Mouse (Mus musculus) erythroblast, embryonic 14.5 days (primary cell): ENCODE results near the gene P3h1.

Experiments used
- GATA1 ChIP-seq: IDR thresholded peaks from 2 replicates; pipeline ENCODE4 v1.6.1; 2012; ENCODE audit warnings: low read length, inconsistent platforms, mixed read lengths
- TAL1 ChIP-seq: IDR thresholded peaks from 3 replicates; pipeline ENCODE4 v1.6.1; 2012; ENCODE audit warnings: low read length, inconsistent platforms, mixed read lengths

GRCm38 (mm10) chr4:119223696-119224095, 9.0 kb upstream of the P3h1 start:
- no peak for TF ChIP-seq GATA1
- no peak for TF ChIP-seq TAL1
